ENCODE assay signal across 8 mouse cellular contexts in genomic region chr17:6321081-6321777, GRCm38 (mm10). TPM values are rescaled to one million over a fixed set of nuclear protein-coding genes. Genes with fewer than 3 reads are reported as not detected.
ATAC-seq and TF ChIP-seq lines count a peak whose summit lies in the region.
"Not testable (repeated sequence)": the region's sequence is repeated elsewhere in the genome, so short reads cannot be mapped to it uniquely, and the experiment has no call there.

No protein-coding gene starts in this region.

- 0% methylated on average over 6 of the region's 60 CpGs for WGBS in embryonic facial prominence, embryonic 13.5 days
- whole genome bisulfite sequencing in forebrain, embryonic 15.5 days: 3% methylated on average over 6 of the region's 60 CpGs
- 0% methylated on average over 5 of the region's 60 CpGs for WGBS in hindbrain, embryonic 13.5 days
- 4% methylated on average over 3 of the region's 60 CpGs for WGBS in intestine, embryonic 16.5 days
- WGBS in limb, embryonic 13.5 days: 0% methylated on average over 8 of the region's 60 CpGs
- 0% methylated on average over 11 of the region's 60 CpGs for WGBS in midbrain, embryonic 15.5 days
- 3% methylated on average over 18 of the region's 60 CpGs for WGBS in olfactory bulb, adult 2 months

- not testable (repeated sequence) for H3K4me1 ChIP-seq in embryonic facial prominence, embryonic 13.5 days; forebrain, embryonic 15.5 days; hindbrain, embryonic 13.5 days (replicated peaks); intestine, embryonic 16.5 days (ENCODE audit: control insufficient read depth, insufficient read depth, low read length); limb, embryonic 13.5 days; midbrain, embryonic 15.5 days; olfactory bulb, adult 2 months (ENCODE audit: control insufficient read depth, insufficient read depth, low read length)

- not testable (repeated sequence) for H3K9ac ChIP-seq in embryonic facial prominence, embryonic 13.5 days; forebrain, embryonic 15.5 days (replicated peaks); intestine, embryonic 16.5 days (ENCODE audit: low read depth, low read length); limb, embryonic 13.5 days; midbrain, embryonic 15.5 days
- H3K9ac ChIP-seq in hindbrain, embryonic 13.5 days: peak overlapping the region; percentile 56; the same call in 1 of the 2 replicates

- peak; percentile 62 for ATAC-seq in cerebellum, adult (ENCODE audit: insufficient number of reproducible peaks, low FRiP score, low TSS enrichment)
- peak; percentile 28; the same call in 1 of the 2 replicates for ATAC-seq in embryonic facial prominence, embryonic 13.5 days (ENCODE audit: insufficient number of reproducible peaks, insufficient read depth, low FRiP score, low TSS enrichment, low read depth)
- ATAC-seq in forebrain, embryonic 15.5 days (replicated peaks): peak; percentile 60
- ATAC-seq in hindbrain, embryonic 13.5 days (ENCODE audit: low FRiP score): peak; percentile 65
- ATAC-seq in intestine, embryonic 16.5 days: peak; percentile 17; the same call in 1 of the 2 replicates
- peak; percentile 46; the same call in 1 of the 2 replicates for ATAC-seq in limb, embryonic 13.5 days (ENCODE audit: low FRiP score, low read depth)
- peak; percentile 74 for ATAC-seq in midbrain, embryonic 15.5 days (replicated peaks)

- not testable (repeated sequence) for H3K4me3 ChIP-seq in embryonic facial prominence, embryonic 13.5 days; intestine, embryonic 16.5 days (ENCODE audit: low read length); limb, embryonic 13.5 days
- H3K4me3 ChIP-seq in forebrain, embryonic 15.5 days: peak overlapping the region; percentile 30
- H3K4me3 ChIP-seq in hindbrain, embryonic 13.5 days: peak overlapping the region; percentile 35
- peak overlapping the region; percentile 35 for H3K4me3 ChIP-seq in midbrain, embryonic 15.5 days
- H3K4me3 ChIP-seq in olfactory bulb, adult 2 months (ENCODE audit: insufficient read depth, low read depth, low read length): peak overlapping the region; percentile 37

- not testable (repeated sequence) for TF ChIP-seq CTCF in olfactory bulb, adult 2 months (IDR thresholded peaks at IDR 0.05; ENCODE audit: insufficient read depth, low read depth, low read length)

- not testable (repeated sequence) for H3K4me2 ChIP-seq in embryonic facial prominence, embryonic 13.5 days; intestine, embryonic 16.5 days (ENCODE audit: low read depth, low read length)
- peak overlapping the region; percentile 26; the same call in 1 of the 2 replicates for H3K4me2 ChIP-seq in forebrain, embryonic 15.5 days (replicated peaks)
- H3K4me2 ChIP-seq in hindbrain, embryonic 13.5 days: peak overlapping the region; percentile 42
- 0 out of 2 replicates have a peak overlapping the region, but pooled peaks have one; percentile 36 for H3K4me2 ChIP-seq in limb, embryonic 13.5 days (replicated peaks)
- peak overlapping the region; percentile 41 for H3K4me2 ChIP-seq in midbrain, embryonic 15.5 days

- H3K27ac ChIP-seq in embryonic facial prominence, embryonic 13.5 days; forebrain, embryonic 15.5 days (replicated peaks); hindbrain, embryonic 13.5 days; intestine, embryonic 16.5 days (ENCODE audit: low read length); limb, embryonic 13.5 days; midbrain, embryonic 15.5 days; olfactory bulb, adult 2 months (ENCODE audit: insufficient read depth, low read depth, low read length): not testable (repeated sequence)

- not testable (repeated sequence) for H3K27me3 ChIP-seq in embryonic facial prominence, embryonic 13.5 days; forebrain, embryonic 15.5 days; hindbrain, embryonic 13.5 days; intestine, embryonic 16.5 days (replicated peaks; ENCODE audit: control insufficient read depth, insufficient read depth, low read length); limb, embryonic 13.5 days; midbrain, embryonic 15.5 days (replicated peaks)

- not testable (repeated sequence) for H3K9me3 ChIP-seq in embryonic facial prominence, embryonic 13.5 days; forebrain, embryonic 15.5 days; hindbrain, embryonic 13.5 days; intestine, embryonic 16.5 days (ENCODE audit: control insufficient read depth, low read length); limb, embryonic 13.5 days; midbrain, embryonic 15.5 days

- not testable (repeated sequence) for TF ChIP-seq POLR2A in olfactory bulb, adult 2 months (IDR thresholded peaks at IDR 0.05; ENCODE audit: insufficient read depth, low read depth, low read length)

- not testable (repeated sequence) for H3K36me3 ChIP-seq in embryonic facial prominence, embryonic 13.5 days; forebrain, embryonic 15.5 days; hindbrain, embryonic 13.5 days; intestine, embryonic 16.5 days (ENCODE audit: control insufficient read depth, insufficient read depth, low read length); limb, embryonic 13.5 days; midbrain, embryonic 15.5 days (replicated peaks)

RNA-seq across cellular contexts. Expression of gene Dynlt1a, which starts 3.9 kb away (rescaled TPM):
- polyA plus RNA-seq in embryonic facial prominence, embryonic 13.5 days (2015; fragmentation: Nextera tagmentation; extraction: Ambion mirVana): 20.0 and 21.1 TPM in 2 replicates
- 39.4 and 40.1 TPM in 2 replicates for polyA plus RNA-seq in forebrain, embryonic 15.5 days (2015; fragmentation: Nextera tagmentation; extraction: Ambion mirVana)
- 50.5 and 53.2 TPM in 2 replicates for polyA plus RNA-seq in hindbrain, embryonic 13.5 days (2015; fragmentation: Nextera tagmentation; extraction: Ambion mirVana)
- 14.9 and 15.3 TPM in 2 replicates for polyA plus RNA-seq in intestine, embryonic 16.5 days (2015; fragmentation: Nextera tagmentation; extraction: Ambion mirVana)
- 18.0 and 20.8 TPM in 2 replicates for polyA plus RNA-seq in limb, embryonic 13.5 days (2015; fragmentation: Nextera tagmentation; extraction: Ambion mirVana)
- 55.4 and 59.4 TPM in 2 replicates for polyA plus RNA-seq in midbrain, embryonic 15.5 days (2015; fragmentation: Nextera tagmentation; extraction: Ambion mirVana)
- polyA plus RNA-seq in olfactory bulb, adult 2 months (2012; ENCODE audit: insufficient read depth, insufficient read length, low replicate concordance, missing spikeins): not detected in 2 replicates

Comparison
In these comparisons a context has a peak if more than half of its experiments do, and no peak if none do; other contexts are left out.
1. ATAC-seq: peak in every context shown above with its lines; median percentile 74 in midbrain, embryonic 15.5 days; 65 in hindbrain, embryonic 13.5 days; 62 in cerebellum, adult; 60 in forebrain, embryonic 15.5 days; 46 in limb, embryonic 13.5 days; 28 in embryonic facial prominence, embryonic 13.5 days; 17 in intestine, embryonic 16.5 days.